Mouse (Mus musculus): Measurements from ENCODE around the gene Gpr137c.

GRCm38 (mm10) chr14:45190999-45191398, 28.5 kb upstream of the Gpr137c start:
- TF ChIP-seq GATA1 (IDR thresholded peaks at IDR 0.05; ENCODE audit: low read length) (no peak), TAL1 (IDR thresholded peaks at IDR 0.05; ENCODE audit: low read length) (no peak)
